Mouse (Mus musculus) hindbrain, embryonic 11.5 days (tissue): ENCODE results near the gene Rere. TPM values are rescaled to one million over a fixed set of nuclear protein-coding genes. Genes with fewer than 3 reads are reported as not detected.
A peak's percentile ranks its signal among the peaks of the same experiment; 100 is the strongest.
"Not testable (repeated sequence)": the region's sequence is repeated elsewhere in the genome, so short reads cannot be mapped to it uniquely, and the experiment has no call there.

Experiments
- ATAC-seq: fragments of 200-750 bp; cut with Nextera tagmentation; 2 replicates; pipeline ENCODE4 v1.8.0; 2017; ENCODE audit warnings: mild to moderate bottlenecking, moderate TSS enrichment, moderate library complexity; ENCODE audit not compliant: low FRiP score
- DNase-seq: peaks from one replicate; pipeline ENCODE4 v3.0.0-alpha.2; 2015; ENCODE audit warnings: low spot score
- H3K27ac ChIP-seq: fragments of 300-500 bp; sonication (generic); 2 replicates; pipeline ENCODE4 v1.5.1; 2014; ENCODE audit warnings: mild to moderate bottlenecking, low read depth, low read length
- H3K27me3 ChIP-seq: fragments of 300-500 bp; sonication (generic); 2 replicates; pipeline ENCODE4 v1.6.1; 2014; ENCODE audit warnings: mild to moderate bottlenecking, low read length, moderate library complexity, mixed read lengths; ENCODE audit not compliant: control insufficient read depth, insufficient read depth
- H3K36me3 ChIP-seq: fragments of 300-500 bp; sonication (generic); 2 replicates; pipeline ENCODE4 v1.6.1; 2014; ENCODE audit warnings: mild to moderate bottlenecking, low read length, moderate library complexity, mixed read lengths; ENCODE audit not compliant: control insufficient read depth, insufficient read depth
- H3K4me1 ChIP-seq: fragments of 300-500 bp; sonication (generic); replicated peaks from 2 replicates; pipeline ENCODE4 v1.6.1; 2014; ENCODE audit warnings: low read length, mixed read lengths; ENCODE audit not compliant: control insufficient read depth, insufficient read depth
- H3K4me2 ChIP-seq: fragments of 300-500 bp; sonication (generic); replicated peaks from 2 replicates; pipeline ENCODE4 v1.6.1; 2014; ENCODE audit warnings: mild to moderate bottlenecking, low read depth, low read length
- H3K4me3 ChIP-seq: fragments of 300-500 bp; sonication (generic); 2 replicates; pipeline ENCODE4 v1.5.1; 2014; ENCODE audit warnings: low read depth, low read length
- H3K9ac ChIP-seq: fragments of 300-500 bp; sonication (generic); 2 replicates; pipeline ENCODE4 v1.6.1; 2014; ENCODE audit warnings: low read depth, low read length
- H3K9me3 ChIP-seq: fragments of 300-500 bp; sonication (generic); 2 replicates; pipeline ENCODE4 v1.6.1; 2016; ENCODE audit warnings: low read length; ENCODE audit not compliant: control insufficient read depth
- WGBS: fragments of 180-500 bp; shearing (Covaris S2); extraction: QIAGEN DNeasy Blood & Tissue Kit; methylation state at CpG from one replicate; pipeline ENCODE4 v1.1.7; 2014; 5-methylcytosine and 5-hydroxymethylcytosine counted together
- polyA plus RNA-seq: library from polyadenylated mRNA; unstranded; fragments of >200 nt; fragmentation: Nextera tagmentation; extraction: Ambion mirVana; gene quantifications from 2 replicates; pipeline ENCODE4 v1.2.1, GENCODE M21; 2014

The Rere gene
- polyA plus RNA-seq, 1 experiment from 2014 or later = 50.0 TPM

DNA sequence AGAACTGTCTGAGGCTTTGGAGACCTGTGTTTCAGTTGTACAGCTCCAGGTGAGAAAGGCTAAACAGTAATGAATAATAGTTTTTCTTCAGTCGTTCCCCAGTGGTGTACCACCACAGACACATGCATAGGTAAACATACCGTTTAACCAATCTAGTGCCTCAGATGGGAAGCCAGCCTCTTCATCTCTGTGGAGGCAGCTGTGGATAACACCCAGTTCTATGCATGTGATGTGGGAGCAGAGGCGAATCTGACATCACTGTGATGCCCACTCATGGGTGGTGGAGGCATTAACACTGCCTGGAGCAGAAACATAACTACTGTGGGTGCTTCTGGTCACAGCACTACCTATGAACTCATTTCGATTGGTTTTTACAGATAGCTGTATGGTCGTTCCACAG lies 314.5 kb downstream of the Rere start:
- no peaks in the 10 kb centered on the region for H3K36me3 ChIP-seq
- WGBS = 93% methylated on average over 5 of the region's 5 CpGs

DNA sequence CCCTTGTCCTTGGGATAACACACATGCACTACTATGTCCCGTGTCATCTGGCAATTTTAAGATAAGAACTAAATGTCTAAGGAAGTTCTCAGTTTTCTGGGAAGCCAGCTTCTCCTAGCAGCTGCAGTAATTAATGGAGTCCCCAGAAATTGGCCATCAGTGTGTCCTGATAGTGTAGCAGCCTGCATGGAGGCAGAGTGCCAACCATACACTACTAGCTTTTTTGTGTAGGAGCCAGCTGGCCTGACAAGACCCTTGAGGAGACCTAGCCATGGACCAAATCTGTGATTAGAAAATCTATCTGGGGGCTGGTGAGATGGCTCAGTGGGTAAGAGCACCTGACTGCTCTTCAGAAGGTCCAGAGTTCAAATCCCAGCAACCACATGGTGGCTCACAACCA lies 317.2 kb downstream of the Rere start:
- Histone ChIP-seq H3K36me3 (no peaks in the 10 kb centered on the region), H3K9ac (no peak overlapping the region), H3K27me3 (no peaks in the 10 kb centered on the region), H3K4me1 (no peaks in the 10 kb centered on the region), H3K4me3 (no peak overlapping the region), H3K4me2 (no peak overlapping the region), H3K27ac (no peak overlapping the region), H3K9me3 (no peaks in the 10 kb centered on the region)
- ATAC-seq (no peak), DNase-seq (no peak)
- 87% methylated on average over 1 of the region's 1 CpGs for WGBS

More for the DNA sequence above, 314.5 kb downstream of the Rere start:
- ATAC-seq (no peak), DNase-seq (no peak)
- H3K4me1 ChIP-seq = 0 out of 2 replicates have a peak, but pooled peaks cover 3% of the 10 kb centered on the region
- no peak overlapping the region for H3K4me3 ChIP-seq
- H3K9ac ChIP-seq = no peak overlapping the region
- no peaks in the 10 kb centered on the region for H3K27me3 ChIP-seq
- no peak overlapping the region for H3K4me2 ChIP-seq
- H3K9me3 ChIP-seq = no peaks in the 10 kb centered on the region
- H3K27ac ChIP-seq = no peak overlapping the region

DNA sequence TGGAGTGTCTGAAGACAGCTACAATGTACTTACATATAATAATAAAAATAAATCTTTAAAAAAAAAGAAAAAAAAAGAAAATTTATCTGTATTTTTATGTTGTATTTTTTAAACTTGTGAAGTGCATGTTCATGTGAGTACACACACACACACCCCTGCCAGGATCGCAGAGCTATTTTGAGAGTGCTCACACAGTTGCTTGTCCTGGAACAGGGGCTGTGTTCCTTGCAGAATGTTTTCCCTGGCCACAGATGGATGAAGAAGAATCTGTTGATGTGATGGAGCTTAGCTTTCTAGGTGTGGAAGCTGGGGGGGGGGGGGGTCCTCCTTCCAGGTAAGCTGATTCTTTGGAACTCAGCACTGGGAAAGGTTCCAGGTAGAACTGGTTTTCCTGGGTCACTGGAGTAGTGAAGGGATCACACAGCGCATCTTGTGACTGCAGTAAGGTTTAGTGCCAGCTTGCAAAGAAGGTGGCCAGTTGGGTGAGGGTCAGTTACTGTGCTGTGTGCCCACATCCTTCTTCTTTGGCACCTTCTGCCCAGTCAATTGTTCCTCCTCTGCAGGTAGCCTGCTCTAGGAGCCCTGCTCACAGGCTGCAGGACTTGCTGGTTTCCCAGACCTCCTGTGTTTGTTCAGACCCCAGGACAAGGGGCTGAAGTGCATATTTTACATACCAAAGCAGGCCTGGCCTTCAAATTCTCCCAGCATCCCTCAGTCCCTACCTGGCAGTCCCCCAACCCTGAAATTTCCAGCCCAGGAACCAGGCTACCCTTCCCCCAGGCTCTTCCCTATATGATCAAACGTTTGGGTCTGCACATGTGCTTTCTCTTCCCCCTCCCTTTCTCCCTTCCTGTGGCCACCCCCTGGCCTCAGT lies 317.9 kb downstream of the Rere start:
- H3K4me3 ChIP-seq = no peak overlapping the region
- H3K9ac ChIP-seq = no peak overlapping the region
- 68% methylated on average over 3 of the region's 3 CpGs for WGBS
- ATAC-seq (no peak), DNase-seq (no peak)
- H3K4me2 ChIP-seq = no peak overlapping the region
- H3K27me3 ChIP-seq = no peaks in the 10 kb centered on the region
- H3K4me1 ChIP-seq = no peaks in the 10 kb centered on the region
- H3K9me3 ChIP-seq = no peaks in the 10 kb centered on the region
- no peak overlapping the region for H3K27ac ChIP-seq
- H3K36me3 ChIP-seq = no peaks in the 10 kb centered on the region

DNA sequence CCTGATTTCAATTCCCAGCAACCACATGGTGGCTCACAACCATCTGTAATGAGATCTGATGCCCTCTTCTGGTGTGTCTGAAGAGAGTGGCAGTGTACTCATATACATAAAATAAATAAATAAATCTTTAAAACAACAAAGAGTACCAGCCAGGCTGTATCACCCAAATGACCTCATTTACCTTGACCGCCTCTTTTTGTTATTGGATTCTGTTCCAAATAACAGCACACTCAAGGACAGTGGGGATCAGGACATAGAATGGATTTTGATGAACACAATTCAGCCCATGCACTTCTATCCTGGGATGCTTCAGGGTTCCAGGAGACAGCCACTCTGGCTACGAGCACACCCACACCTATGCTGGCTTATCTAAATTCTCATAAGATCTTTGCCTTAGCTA lies 319.1 kb downstream of the Rere start:
- H3K27me3 ChIP-seq, H3K4me1 ChIP-seq, DNase-seq, H3K27ac ChIP-seq, H3K4me2 ChIP-seq, ATAC-seq, H3K9ac ChIP-seq, H3K9me3 ChIP-seq, H3K4me3 ChIP-seq, H3K36me3 ChIP-seq: not testable (repeated sequence)
- WGBS = 95% methylated on average over 2 of the region's 2 CpGs

DNA sequence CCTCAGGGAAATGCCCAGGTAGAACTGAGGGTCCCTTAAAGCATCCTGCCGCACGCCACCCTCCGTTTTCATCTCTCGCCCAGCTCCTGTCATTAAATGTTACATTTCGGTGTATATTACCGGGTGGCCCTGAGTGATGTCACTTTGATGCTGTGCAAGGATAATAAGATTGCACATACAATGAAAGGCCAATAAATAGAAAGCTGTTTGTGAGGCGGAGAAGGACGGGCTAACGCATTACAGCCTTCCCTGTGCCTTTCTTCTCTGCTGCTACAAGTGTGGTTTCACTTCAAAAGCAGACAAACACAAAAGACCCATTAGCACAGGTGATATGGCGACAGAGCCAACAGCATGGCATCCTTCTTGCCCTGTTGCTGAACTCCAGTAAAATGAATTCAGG lies 320.0 kb downstream of the Rere start:
- no peaks in the 10 kb centered on the region for H3K36me3 ChIP-seq
- no peaks in the 10 kb centered on the region for H3K9me3 ChIP-seq
- H3K9ac ChIP-seq = no peak overlapping the region
- H3K27me3 ChIP-seq = no peaks in the 10 kb centered on the region
- no peak overlapping the region for H3K4me2 ChIP-seq
- peaks cover 7% of the 10 kb centered on the region; the same call in 1 of the 2 replicates for H3K4me1 ChIP-seq
- ATAC-seq (no peak), DNase-seq (no peak)
- H3K27ac ChIP-seq = no peak overlapping the region
- WGBS = 88% methylated on average over 10 of the region's 10 CpGs
- H3K4me3 ChIP-seq = no peak overlapping the region

DNA sequence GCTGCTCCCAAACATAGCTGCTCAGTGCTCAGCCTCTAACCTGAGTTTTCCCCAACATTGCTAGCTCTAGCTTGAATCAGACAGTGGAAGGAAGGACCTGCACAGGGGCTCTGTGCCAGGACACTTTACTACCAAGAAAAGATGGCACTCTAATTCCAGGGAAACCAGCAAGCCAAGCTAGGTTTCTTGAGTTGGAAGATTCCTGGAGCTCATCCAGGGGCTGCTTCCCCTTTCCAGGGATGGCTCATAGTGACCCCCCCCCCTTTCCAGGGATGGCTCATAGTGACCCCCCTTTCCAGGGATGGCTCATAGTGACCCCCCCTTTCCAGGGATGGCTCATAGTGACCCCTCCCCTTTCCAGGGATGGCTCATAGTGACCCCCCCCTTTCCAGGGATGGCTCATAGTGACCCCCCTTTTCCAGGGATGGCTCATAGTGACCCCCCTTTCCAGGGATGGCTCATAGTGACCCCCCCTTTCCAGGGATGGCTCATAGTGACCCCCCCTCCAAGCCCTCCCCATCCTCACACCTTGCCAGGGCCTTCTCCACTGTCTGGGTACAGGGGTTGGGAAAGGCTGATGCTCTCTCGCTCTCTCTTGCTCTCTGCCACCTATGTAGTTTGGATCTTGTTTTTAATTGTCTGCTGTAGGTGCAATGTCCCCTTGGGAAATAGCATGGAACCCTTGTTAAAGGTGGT lies 322.1 kb downstream of the Rere start:
- Histone ChIP-seq H3K4me3 (no peak overlapping the region), H3K9ac (no peak overlapping the region)

DNA sequence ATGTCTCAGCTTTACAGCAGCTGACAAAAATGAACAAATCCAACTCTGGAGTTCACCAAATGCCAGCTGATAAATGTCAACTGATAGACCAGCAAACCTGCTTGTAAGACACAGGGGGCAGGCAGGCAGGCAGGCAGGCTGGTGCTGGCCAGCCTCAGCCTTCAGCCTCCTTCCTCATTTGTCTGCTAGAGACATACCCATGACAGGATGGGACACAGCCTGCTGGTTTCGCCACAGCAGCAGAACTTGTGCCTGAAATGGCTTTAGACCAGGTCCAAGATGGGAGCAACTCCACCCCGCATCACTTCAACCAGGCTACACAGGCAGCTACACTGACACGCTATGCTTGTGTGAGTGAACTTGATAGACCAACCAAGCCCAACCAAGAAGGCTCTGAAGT lies 324.4 kb downstream of the Rere start:
- H3K9ac ChIP-seq = no peak overlapping the region
- no peaks in the 10 kb centered on the region for H3K27me3 ChIP-seq
- ATAC-seq = 0 out of 2 replicates have a peak, but pooled peaks have one; percentile 15
- peaks cover 10% of the 10 kb centered on the region; the same call in 1 of the 2 replicates for H3K4me1 ChIP-seq
- H3K27ac ChIP-seq = peak overlapping the region; percentile 70
- H3K36me3 ChIP-seq = no peaks in the 10 kb centered on the region
- no peaks in the 10 kb centered on the region for H3K9me3 ChIP-seq
- no peak overlapping the region for H3K4me3 ChIP-seq
- H3K4me2 ChIP-seq = no peak overlapping the region
- WGBS = 87% methylated on average over 3 of the region's 3 CpGs
- DNase-seq = peak; percentile 26

More for the DNA sequence above, 322.1 kb downstream of the Rere start:
- ATAC-seq (no peak), DNase-seq (no peak)
- Histone ChIP-seq H3K4me1 (peaks cover 10% of the 10 kb centered on the region; the same call in 1 of the 2 replicates), H3K36me3 (no peaks in the 10 kb centered on the region), H3K9me3 (no peaks in the 10 kb centered on the region), H3K27me3 (no peaks in the 10 kb centered on the region), H3K27ac (no peak overlapping the region), H3K4me2 (no peak overlapping the region)
- 100% methylated on average over 1 of the region's 1 CpGs for WGBS

DNA sequence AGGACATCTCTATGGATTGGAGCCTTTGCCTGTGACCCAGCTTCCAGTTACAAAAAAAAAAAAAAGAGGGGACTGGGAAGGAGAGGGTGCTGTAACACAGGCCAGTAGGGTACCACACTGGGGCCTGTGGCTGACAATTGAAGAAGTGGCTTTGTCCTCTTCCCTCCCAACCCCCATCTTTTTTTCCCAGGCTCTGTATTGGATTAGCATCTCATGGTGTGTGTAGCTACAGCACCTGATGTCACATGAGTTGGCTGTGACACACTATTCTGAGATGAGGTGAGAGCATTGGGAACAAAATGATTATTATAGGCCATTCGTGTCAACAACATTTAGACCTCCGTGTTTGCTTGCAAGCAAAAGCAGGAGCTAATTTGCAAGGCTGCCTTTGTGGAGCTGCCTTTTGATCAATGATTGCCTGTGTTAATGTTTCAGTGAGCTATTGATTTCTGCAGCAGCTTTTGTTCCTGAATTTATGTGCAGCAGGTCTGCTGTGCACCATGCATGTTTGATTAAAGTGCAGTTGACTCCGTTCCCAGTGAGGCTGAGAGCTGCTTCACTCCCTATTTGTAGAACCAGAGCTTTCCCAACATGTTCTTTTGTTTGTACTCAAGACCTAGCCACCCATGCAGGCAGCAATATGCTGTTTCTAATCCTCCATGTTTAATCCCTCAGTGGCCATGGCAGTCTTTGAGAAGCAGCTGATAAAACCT lies 325.2 kb downstream of the Rere start:
- Histone ChIP-seq H3K36me3 (0 out of 2 replicates have a peak, but pooled peaks cover 3% of the 10 kb centered on the region), H3K9me3 (no peaks in the 10 kb centered on the region), H3K4me2 (no peak overlapping the region), H3K27ac (peak overlapping the region; percentile 70), H3K4me3 (no peak overlapping the region), H3K4me1 (peaks cover 10% of the 10 kb centered on the region; the same call in 1 of the 2 replicates), H3K27me3 (no peaks in the 10 kb centered on the region), H3K9ac (no peak overlapping the region)
- ATAC-seq (peak; percentile 80), DNase-seq (peak; percentile 50)
- 51% methylated on average over 3 of the region's 3 CpGs for WGBS
